Mouse (Mus musculus) heart, postnatal 36 days (tissue): ENCODE data around the gene Rptor. TPM values are rescaled to one million over a fixed set of nuclear protein-coding genes. Genes with fewer than 3 reads are reported as not detected.

ENCODE experiments used
- DNase-seq, 2 experiments: peaks; one replicate each; pipeline ENCODE4 v3.0.0; 2021 to 2022
- intact Hi-C: fragments of 180-260 bp; cut with DNase I; formaldehyde crosslinking; loops from one replicate; pipeline ENCODE4 v1.15.1; 2025
- total RNA-seq, 2 experiments: library from RNA; stranded (reverse); gene quantifications; 2 replicates each; pipeline ENCODE4 v1.2.3; 2021

The Rptor gene
- total RNA-seq, 2 experiments from 2014 or later = 34.8 to 36.0 TPM

DNA sequence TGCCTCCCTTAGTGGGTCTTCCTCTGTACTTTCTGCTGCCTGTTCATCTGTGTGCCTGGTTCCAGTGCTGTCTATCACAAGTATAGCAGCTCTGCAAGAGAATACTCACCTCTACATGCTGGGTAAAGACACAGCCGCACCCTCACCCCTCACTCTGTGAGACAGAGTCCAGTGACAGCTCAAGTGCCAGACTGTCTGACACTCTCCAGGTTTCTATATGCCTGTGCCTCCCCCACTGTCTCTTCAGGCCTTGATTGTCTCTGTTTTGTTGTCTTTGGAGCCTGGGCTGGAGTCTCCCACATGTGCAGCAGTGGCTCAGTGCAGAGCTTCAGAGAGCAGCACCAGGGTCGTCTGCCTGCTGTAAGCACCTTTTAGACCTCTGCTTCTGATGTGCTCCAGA, 280.9 kb downstream of the Rptor start:
- intact Hi-C loops = no loop called here

DNA sequence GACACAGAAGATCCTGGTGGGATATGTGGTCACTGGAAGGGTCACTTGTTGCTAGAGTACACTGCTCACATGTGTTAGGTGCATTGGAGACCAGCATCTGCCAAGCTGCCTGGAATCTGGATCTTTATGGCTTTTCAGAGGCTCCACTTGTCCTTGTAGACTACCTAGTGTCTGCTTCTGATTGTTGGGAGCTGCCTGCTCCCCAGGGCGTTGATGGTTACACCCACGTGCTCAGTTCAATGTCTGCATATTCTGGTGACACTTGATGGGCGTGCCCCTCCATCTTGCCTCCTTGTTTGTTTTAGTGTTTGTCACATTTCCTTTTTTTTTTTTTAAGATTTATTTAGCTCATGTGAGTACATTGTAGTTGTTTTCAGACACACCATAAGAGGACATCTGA, 287.3 kb downstream of the Rptor start:
- intact Hi-C loops = no loop called here
- no peak for DNase-seq

More for the DNA sequence above, 280.9 kb downstream of the Rptor start:
- DNase-seq = no peak

DNA sequence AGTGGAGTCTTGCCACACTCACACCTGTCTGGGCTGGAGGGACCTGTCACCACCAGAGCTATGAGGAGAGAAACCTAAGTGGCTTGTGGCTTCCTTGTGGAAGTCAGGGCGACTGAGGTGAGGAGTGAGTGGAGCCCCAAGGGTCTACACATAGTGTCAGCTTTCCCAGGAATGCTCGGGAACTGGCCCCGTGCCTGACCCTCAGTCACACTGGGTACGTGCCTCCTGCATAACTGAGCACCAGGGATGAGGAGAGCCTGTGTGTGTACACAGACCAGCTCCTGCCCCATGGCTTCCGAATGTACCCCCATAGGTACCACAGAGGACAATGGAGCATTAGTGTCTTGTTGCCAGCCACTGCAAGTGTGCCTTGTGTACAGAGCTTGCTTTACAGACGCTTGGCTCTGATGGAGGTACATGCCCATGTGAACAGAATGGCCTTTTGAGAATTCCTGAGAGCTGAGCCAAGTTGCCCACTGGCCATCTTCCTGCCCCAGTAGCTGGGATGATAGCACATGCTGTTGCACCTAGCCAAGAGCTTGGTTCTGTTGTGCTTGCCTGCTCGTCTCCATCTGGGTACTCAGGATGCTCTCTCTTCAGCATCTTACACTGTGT, 289.0 kb downstream of the Rptor start:
- intact Hi-C loops = no loop called here
- DNase-seq = no peak

DNA sequence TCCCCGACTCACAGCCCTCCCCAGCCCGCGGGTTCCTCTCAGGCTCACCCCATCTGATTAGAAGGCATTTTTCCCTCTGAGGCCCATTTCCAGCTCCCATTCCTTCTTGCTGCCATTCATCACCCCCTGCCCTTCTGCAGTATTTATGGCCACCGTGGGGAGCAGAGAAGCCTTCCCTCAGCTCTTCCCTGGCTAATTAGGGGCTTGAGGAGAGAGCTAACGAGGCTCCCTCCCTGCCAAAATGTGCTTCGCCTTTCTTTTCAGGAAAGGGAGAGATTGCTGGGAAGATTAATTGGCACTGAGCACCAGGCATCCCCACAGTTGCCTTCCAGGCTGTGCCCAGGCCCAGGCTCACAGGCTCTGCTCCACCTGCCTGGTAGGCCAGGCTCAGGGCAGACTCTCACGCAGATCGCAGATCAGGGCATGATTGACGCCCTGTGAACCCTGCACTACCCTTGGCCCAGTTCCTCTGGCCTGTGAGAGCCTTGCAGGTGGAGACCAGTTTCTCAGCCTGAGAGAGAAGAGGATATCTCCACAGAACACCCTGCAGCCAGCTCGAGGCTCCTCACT, 291.0 kb downstream of the Rptor start:
- intact Hi-C loops = no loop called here
- no peak for DNase-seq

DNA sequence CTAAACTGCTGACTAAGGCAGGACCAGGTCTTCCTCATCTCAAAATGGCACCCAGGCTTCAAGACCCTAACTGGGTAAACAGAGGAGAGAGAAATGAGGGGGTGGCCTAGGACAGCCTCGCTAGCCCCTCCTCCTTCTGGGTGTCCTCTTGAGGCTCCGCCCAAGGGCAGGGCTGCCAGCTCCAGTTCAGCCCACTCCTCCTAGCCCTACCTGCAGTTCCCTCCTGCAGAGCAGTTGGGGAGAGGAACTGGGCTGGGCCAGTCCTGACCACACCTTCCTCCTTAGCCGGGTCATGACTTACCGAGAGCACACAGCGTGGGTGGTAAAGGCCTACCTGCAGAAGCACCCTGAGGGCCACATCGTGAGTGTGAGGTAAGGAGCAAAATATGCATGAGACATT, 291.9 kb downstream of the Rptor start:
- DNase-seq = no peak
- intact Hi-C loops = no loop called here

DNA sequence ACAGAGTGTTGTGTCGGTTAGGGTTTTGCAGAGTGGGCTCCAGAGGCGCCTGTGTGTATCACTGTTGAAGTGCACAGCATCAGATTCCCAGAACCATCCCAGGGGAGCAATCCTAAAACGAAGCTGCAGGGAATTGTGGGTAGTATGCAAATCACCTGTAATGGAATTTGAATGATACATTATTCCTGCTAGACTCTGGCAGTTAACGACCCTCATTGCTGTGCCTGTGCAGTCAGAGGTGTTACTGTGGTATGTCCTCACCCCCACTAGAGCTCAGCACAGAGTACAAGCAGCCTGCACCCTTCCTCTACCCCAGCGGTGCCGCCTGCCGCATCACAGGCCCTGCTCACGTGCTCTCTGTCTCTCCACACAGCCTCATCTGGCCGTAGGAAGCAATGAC, 294.3 kb downstream of the Rptor start:
- DNase-seq = no peak
- intact Hi-C loops = no loop called here

DNA sequence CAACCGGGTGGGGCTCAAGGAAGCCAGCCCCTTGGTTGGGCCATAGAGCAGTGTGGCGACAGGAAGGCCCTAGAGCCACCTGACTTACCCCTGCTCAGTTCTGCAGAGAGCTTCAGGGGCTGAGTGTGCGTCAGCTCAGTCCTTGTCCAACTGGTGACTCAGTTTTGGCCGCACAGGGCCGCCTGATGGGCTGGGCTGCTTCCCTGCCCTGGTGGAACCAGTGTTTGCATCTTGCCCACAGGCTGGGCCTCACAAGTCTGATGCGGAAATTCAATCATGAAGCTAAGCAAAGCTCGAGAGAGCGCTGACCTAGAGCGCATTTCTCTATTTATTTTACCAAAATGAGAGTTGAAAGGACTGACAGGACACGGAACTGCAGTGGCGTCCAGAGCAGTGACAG, 296.3 kb downstream of the Rptor start:
- DNase-seq = no peak
- intact Hi-C loops = no loop called here

DNA sequence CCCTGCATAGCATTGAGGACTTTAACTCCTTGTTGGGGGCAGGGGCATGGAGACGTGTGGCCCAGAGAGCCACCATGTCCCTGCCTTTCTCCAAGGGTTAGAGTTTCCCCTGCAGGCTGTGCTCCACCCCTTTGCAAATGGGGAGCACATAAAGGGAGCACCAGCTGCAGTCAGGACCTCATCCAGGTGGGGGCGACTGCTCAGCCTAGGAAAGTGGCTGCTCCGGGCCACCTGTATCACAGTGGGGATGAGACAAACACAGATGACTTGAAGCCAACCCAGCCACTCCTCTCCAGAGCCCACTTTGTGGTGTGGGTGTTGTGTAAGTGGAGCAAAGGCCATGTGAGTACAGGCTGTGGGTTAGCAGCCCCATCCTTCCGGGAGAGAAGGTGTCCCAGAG, 298.5 kb downstream of the Rptor start:
- intact Hi-C loops = no loop called here
- no peak for DNase-seq

DNA sequence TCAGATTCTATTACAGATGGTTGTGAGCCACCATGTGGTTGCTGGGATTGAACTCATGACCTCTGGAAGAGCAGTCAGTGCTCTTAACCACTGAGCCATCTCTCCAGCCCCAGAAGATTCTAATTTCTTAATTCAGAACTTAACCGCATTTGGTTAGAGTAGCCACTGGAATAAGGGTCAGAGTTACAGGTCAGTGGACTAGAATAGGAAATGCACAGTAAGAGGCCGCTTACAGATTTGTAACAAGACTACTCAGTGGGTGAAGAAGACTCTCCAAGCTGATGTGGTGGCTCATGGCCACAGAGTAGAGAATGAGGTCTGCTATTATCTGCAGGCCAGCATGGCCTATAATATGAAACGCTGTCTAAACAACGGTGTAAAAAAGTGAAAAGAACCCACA, 300.2 kb downstream of the Rptor start:
- intact Hi-C loops = no loop called here
- no peak for DNase-seq

DNA sequence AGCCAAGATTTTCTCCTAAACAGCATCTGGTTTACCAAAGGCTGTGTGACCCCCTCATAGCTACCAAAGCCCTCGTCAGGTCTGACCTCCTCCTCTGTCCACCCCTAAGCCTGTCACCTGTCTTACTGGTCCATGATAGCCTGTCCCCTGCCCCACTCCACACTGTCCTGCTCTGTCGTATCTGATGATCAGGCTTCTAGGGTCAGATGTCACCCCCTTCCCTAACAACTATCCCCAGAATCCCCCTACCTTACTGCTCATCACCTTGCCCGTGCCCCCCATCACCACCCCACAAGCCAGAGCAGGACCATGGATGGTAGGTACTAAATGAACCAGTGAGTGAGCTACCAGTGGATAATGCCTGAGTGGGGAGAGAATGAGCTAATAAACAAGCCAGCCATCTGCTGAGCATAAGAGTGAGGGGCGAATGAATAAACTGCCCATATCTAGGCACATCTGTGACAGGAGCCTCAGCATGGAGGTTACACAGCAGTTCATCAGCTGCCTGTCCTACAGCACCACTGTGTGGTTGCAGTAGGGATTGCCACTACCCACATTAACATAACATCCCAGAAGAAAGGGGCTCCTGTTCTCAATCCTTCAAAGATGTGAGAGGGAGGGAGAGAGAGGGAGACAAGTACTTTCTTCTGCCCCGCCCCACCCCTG, 302.0 kb downstream of the Rptor start:
- DNase-seq = peak; percentile 50 to 70
- intact Hi-C loops = loop anchor here (1.0 kb wide), 1 partner anchor 401 kb away; no protein-coding TSS in a partner anchor

DNA sequence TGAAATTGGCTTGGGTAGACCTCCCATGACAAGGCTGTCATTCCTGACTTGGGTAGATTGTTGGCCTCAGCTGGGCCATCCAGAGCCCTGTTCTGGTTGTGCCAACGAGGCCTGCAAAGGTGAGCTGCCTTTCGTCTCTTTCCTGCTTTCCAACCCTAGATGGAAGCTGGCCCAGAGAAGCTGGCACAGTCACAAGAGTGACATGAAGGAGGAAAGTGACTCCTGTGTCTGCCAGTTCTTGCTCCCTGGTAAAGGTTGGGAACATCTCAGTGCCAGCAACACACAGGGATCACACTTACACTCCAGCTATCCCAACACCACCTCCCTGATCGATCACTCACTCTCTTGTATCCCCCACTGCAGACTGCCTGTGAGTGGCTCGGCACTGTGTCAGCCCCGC, 303.1 kb downstream of the Rptor start:
- no peak for DNase-seq
- intact Hi-C loops = no loop called here

DNA sequence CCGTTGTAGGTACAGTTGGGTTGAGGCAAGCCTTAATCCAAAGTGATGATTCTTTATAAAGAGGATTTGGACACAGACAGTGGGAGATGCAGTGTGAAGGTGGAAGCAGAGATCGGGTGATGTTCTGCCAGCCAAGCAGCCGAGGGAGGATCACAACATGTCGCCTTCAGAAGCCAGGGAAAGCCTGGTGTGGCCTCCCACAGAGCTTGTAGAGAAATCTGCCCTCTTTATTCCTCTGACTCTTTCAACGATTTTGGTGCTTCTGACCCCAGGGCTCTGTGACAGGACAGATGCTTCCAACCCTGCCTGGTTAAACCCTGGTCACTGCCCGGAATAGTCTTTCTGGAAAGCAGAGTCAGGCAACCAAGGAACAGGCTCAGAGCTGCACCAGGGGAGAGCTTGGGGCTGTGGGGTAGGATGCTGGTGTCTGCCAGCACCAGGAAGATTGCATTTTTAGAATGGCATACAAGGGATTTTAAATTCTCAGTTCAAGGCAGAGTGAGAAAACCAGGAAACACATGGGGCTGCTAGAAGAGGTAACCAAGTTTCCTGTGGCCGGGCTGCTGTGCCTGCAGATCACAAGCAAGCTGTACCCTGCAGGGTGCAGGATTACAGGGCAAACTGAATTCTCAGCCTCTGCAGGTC, 304.4 kb downstream of the Rptor start:
- DNase-seq = no peak
- intact Hi-C loops = no loop called here

DNA sequence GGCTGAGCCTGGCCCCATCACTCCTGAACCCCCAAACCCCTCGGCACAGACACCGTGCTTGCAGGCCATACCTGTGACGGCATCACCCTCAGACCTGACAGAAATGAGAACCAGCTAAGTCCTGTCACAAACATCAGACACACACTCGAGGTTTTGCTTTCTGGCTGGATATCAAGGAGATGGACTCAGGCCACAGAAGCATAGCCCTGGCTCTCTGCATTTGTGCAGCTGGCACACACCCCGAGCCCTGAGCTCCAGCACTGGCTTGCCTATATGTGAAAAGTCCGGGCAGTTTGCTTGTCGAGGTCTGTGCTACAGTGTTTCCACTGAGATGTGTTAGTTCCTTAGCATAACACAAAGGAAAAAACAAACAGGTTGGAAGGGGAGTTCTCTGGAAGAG, 305.0 kb downstream of the Rptor start:
- intact Hi-C loops = no loop called here
- no peak for DNase-seq

DNA sequence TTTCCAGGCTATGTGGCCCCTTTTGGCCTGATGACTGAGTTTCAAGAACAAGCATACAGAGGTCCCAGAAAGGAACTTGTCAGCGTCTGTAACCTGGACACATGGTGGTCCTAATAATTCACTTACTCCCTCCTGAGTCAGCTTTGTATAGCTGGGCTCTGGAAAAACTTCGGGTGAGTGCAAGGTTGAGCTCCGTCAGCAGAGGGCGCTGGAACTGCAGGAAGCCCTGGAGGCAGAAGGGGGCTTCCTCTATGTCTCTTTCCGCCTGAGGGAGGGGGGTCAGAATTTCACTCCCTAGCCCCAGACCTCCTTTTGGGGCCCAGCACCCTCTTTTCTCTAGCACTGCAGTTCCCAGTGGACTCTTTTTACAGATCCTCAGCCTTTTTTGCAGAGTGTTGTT, 306.7 kb downstream of the Rptor start:
- DNase-seq = peak; percentile 75 to 83
- intact Hi-C loops = loop anchor here (1.0 kb wide), 1 partner anchor 82 kb away; no protein-coding TSS in a partner anchor

DNA sequence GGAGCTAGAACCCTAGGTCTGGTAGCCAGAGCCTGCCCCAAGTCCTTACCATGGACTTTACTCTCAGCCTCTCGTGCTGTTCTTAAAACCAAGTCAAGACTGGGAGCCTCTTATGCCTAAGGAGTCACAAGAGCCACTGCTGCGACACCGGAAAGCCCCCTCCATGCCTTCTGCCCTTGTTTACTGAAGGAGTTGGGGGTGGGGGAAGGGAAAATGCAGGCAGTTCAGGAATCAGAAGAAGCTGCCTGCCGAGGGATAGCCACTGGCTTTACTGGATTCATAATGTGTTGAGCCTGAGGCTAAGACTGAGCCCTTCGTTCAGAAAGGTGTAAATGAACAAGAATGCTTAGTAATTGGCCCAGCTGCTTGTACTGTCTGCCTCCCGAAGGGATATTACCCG, 310.1 kb downstream of the Rptor start:
- DNase-seq = no peak
- intact Hi-C loops = loop anchor here (5.0 kb wide), 1 partner anchor 174 kb away; the partner anchor contains the start of gene Cep131

DNA sequence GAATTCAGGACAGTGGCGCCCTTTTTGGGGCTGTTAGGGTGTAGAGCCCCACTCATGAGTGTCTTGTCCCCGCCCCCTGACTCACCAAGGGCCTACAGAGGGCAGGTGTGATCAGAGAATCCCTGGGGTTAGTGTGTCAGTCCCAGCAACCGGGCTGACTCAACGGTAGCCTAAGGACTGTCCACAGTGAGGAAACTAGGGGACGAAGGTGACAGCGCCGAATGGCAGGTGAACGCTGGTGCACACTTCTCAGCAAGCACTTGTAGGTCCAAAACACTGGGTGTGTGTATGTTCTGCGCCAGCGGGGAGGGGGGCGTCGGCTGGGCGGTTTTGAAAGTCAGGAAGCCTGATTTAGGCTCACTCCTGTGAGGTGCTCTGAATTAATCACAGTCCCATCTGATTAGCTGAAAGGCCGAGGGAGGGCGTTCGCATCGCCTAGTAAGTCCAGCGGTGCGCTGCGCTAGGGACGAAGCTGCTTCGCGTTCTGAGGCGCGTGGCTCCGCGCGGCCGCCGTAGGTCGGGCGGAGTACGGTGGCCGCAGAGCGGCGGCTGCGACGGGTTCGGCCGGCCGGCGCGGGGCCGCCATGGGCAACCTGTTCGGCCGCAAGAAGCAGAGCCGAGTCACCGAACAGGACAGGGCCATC, 310.7 kb downstream of the Rptor start, which contains the start of gene Chmp6:
Chmp6 (plus strand) TSS at position 151 of the 644 bp plus-strand sequence.
- intact Hi-C loops = loop anchor here (5.0 kb wide), 1 partner anchor 174 kb away; the partner anchor contains the start of gene Cep131
- peak; percentile 96 to 98 for DNase-seq

DNA sequence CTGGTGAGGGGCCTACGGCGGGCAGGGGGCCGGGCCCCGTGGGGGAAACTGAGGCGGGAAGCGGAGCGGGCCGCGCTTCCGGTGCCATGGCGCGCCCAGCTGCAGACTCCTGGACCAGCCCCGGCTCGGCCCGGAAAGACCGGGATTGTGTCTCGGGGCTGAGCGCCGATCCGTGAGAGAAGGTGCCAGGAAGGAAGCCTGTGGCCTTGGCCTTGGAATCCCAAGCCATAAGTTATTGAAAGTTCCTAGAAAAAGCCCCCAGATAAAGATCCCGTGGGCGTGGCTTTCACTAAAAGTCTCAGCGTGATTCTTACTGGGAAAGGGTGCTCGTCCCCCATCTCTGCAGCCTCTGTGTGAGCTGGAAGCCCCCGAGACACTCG, 311.2 kb downstream of the Rptor start:
- no peak for DNase-seq
- intact Hi-C loops = loop anchor here (5.0 kb wide), 1 partner anchor 173 kb away; the partner anchor contains the start of gene Cep131

DNA sequence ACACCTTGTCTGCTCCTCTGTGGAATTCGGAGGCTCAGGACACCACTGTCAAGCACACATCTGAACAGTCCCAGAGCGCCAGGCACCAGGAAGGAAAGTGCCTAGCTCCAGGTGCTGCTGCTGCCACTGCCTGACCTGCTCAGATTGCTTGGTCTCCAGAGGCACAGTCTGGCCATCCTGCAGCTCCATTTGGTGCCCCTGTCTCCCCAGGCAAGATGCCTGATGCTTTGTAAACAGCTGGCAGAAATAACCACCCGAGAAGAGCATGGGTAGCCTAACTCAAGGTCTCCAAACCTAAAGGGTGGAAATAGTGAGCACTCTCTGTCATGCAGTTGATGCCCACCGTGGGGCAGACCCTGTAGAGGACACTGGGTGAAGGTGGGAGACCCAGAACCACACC, 311.7 kb downstream of the Rptor start:
- no peak for DNase-seq
- intact Hi-C loops = loop anchor here (5.0 kb wide), 1 partner anchor 173 kb away; the partner anchor contains the start of gene Cep131

DNA sequence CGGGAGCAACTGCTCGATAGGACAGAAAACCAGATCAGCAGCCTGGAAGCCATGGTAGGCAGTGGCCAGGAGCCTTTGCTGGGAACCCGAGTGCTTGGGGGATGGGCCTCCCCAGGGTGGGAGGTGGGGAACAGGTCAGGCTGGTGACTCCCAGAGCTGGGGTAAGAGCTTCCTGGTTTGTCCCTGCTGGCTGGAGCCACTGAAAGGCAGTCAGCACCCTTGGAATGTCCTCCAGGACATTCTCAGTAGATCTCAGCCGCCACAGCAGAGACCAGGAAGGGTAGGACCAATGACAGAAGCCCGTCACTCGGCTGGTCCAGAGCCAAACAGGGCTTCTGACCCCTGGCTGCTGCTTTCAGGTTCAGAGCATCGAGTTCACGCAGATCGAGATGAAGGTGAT, 313.0 kb downstream of the Rptor start:
- no peak for DNase-seq
- intact Hi-C loops = loop anchor here (2.0 kb wide), 1 partner anchor 27 kb away; the partner anchor contains the start of gene Baiap2

DNA sequence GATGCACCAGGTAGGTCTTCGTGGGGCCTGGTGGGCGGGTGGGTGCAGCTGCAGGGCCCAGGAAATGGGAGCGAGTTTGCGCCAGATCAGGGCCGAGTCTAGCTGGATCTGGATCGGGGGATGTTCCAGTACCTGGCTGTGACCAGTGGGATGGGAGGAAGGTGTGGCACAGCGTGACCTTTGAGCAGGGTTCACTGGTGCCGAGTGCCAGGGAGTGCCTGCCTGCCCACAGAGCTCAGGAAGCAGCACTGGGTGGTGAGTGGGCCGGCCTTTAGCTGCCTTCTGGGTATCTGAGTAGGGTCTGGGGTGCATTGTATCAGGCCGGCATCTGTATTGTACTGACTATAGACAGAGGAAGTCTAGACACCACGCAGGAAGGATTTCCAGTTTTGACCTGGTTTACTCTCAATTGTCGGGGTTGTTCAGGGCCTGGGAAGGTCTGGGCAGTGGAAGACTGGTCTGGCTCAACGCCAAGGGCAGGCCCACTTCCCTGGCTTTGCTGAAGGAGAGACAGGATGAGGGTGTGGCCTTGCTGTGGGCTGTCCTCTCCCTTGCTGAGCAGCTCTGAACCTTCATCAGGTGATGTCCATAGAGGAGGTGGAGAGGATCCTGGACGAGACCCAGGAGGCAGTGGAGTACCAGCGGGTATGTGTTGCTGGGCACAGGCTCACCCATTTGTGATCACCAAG, 313.5 kb downstream of the Rptor start:
- peak; percentile 63 to 70 for DNase-seq
- intact Hi-C loops = loop anchor here (2.0 kb wide), 1 partner anchor 27 kb away; the partner anchor contains the start of gene Baiap2
